Mouse (Mus musculus): ENCODE data around the gene Gm8978. TPM values are rescaled to one million over a fixed set of nuclear protein-coding genes. Genes with fewer than 3 reads are reported as not detected.
"Not testable (repeated sequence)": the region's sequence is repeated elsewhere in the genome, so short reads cannot be mapped to it uniquely, and the experiment has no call there.

The Gm8978 gene
- not detected in 2 replicates for polyA plus RNA-seq (2015; fragmentation: Nextera tagmentation; extraction: Ambion mirVana)

GRCm38 (mm10) chr19:33625152-33625551 lies at the start of gene Gm8978:
Gene Gm8978 (minus strand): TSS chr19:33625252.
- H3K4me1 ChIP-seq (replicated peaks); H3K9me3 ChIP-seq; H3K27ac ChIP-seq (replicated peaks); H3K4me2 ChIP-seq; H3K9ac ChIP-seq; H3K27me3 ChIP-seq; H3K36me3 ChIP-seq; ATAC-seq (ENCODE audit: low read depth); H3K4me3 ChIP-seq: not testable (repeated sequence)

- peak; percentile 99 for ATAC-seq (ENCODE audit: low read depth)
- Histone ChIP-seq H3K27ac (replicated peaks) (peak overlapping the region; percentile 49; the same call in 1 of the 2 replicates), H3K9ac (peak overlapping the region; percentile 68), H3K4me3 (peak overlapping the region; percentile 42), H3K4me2 (peak overlapping the region; percentile 56)
- not testable (repeated sequence) for H3K4me1 ChIP-seq (replicated peaks); H3K36me3 ChIP-seq; H3K27me3 ChIP-seq; H3K9me3 ChIP-seq
- 3% methylated on average over 10 of the region's 38 CpGs for WGBS
Observed at GRCm38 (mm10) chr19:33589626-33590302, 35.3 kb downstream of the Gm8978 start.

- H3K9ac ChIP-seq; ATAC-seq (ENCODE audit: low read depth); H3K4me1 ChIP-seq (replicated peaks); H3K4me3 ChIP-seq; H3K36me3 ChIP-seq; H3K9me3 ChIP-seq; H3K27me3 ChIP-seq; H3K27ac ChIP-seq (replicated peaks); H3K4me2 ChIP-seq: not testable (repeated sequence)
- WGBS, result 88% methylated on average over 5 of the region's 5 CpGs
Observed at GRCm38 (mm10) chr19:33568551-33568950, 56.5 kb downstream of the Gm8978 start.

Small RNAs within 50 kb of the gene (microRNA-seq; reads per million reads assigned to microRNA genes)
- gene Gm27440, result not detected

Other genes starting within 250 kb of the Gm8978 start
- gene Rnls, start 233.0 kb downstream of the Gm8978 start, polyA plus RNA-seq (2015; fragmentation: Nextera tagmentation; extraction: Ambion mirVana), result 9.1 and 10.2 TPM in 2 replicates
- gene Lipo4, start 107.5 kb downstream of the Gm8978 start, polyA plus RNA-seq (2015; fragmentation: Nextera tagmentation; extraction: Ambion mirVana), result not detected in 2 replicates
- 0.39 and 0.54 TPM in 2 replicates for gene Lipo2, start 126.1 kb upstream of the Gm8978 start, polyA plus RNA-seq (2015; fragmentation: Nextera tagmentation; extraction: Ambion mirVana)
- 13.8 and 15.0 TPM in 2 replicates for gene Lipo3, start 136.7 kb upstream of the Gm8978 start, polyA plus RNA-seq (2015; fragmentation: Nextera tagmentation; extraction: Ambion mirVana)
- gene Lipo1, start 162.2 kb upstream of the Gm8978 start, polyA plus RNA-seq (2015; fragmentation: Nextera tagmentation; extraction: Ambion mirVana), result not detected in 2 replicates

All from neural tube, embryonic 13.5 days (tissue).